Mouse (Mus musculus) stomach, postnatal 0 days (tissue): Measurements from ENCODE around the gene Myt1l. TPM values are rescaled to one million over a fixed set of nuclear protein-coding genes. Genes with fewer than 3 reads are reported as not detected.

Experiments
- ATAC-seq: fragments of 200-750 bp; cut with Nextera tagmentation; 2 replicates; pipeline ENCODE4 v1.8.0; 2017; ENCODE audit not compliant: low FRiP score, low TSS enrichment
- DNase-seq: peaks from one replicate; pipeline ENCODE4 v3.0.0-alpha.2; 2016; ENCODE audit warnings: low spot score
- H3K27ac ChIP-seq: fragments of 300-500 bp; sonication (generic); replicated peaks from 2 replicates; pipeline ENCODE4 v1.5.1; 2014; ENCODE audit warnings: mild to moderate bottlenecking, control low read depth
- H3K27me3 ChIP-seq: fragments of 300-500 bp; sonication (generic); 2 replicates; pipeline ENCODE4 v1.6.1; 2014; ENCODE audit warnings: low read length; ENCODE audit not compliant: control insufficient read depth, insufficient read depth
- H3K36me3 ChIP-seq: fragments of 300-500 bp; sonication (generic); 2 replicates; pipeline ENCODE4 v1.6.1; 2014; ENCODE audit warnings: low read length, mixed read lengths; ENCODE audit not compliant: control insufficient read depth, insufficient read depth
- H3K4me1 ChIP-seq: fragments of 300-500 bp; sonication (generic); replicated peaks from 2 replicates; pipeline ENCODE4 v1.6.1; 2014; ENCODE audit warnings: antibody characterized with exemption; ENCODE audit not compliant: control insufficient read depth, insufficient read depth
- H3K4me2 ChIP-seq: fragments of 300-500 bp; sonication (generic); replicated peaks from 2 replicates; pipeline ENCODE4 v1.6.1; 2014; ENCODE audit warnings: low read depth, mild to moderate bottlenecking, control low read depth, moderate library complexity
- H3K4me3 ChIP-seq: fragments of 300-500 bp; sonication (generic); 2 replicates; pipeline ENCODE4 v1.5.1; 2014; ENCODE audit warnings: low read depth, low read length, control low read depth
- H3K9ac ChIP-seq: fragments of 300-500 bp; sonication (generic); 2 replicates; pipeline ENCODE4 v1.6.1; 2014; ENCODE audit warnings: mild to moderate bottlenecking, low read length, control low read depth, mixed read lengths
- H3K9me3 ChIP-seq: fragments of 300-500 bp; sonication (generic); 2 replicates; pipeline ENCODE4 v1.6.1; 2016; ENCODE audit warnings: low read length; ENCODE audit not compliant: control insufficient read depth
- CTCF ChIP-seq: IDR thresholded peaks from 2 replicates; pipeline ENCODE4 v1.5.1; 2016; ENCODE audit warnings: antibody characterized with exemption, low read depth, mild to moderate bottlenecking, moderate library complexity
- EP300 ChIP-seq: optimal IDR thresholded peaks from 2 replicates; pipeline ENCODE3; 2016; ENCODE audit warnings: antibody characterized with exemption
- WGBS: fragments of 180-500 bp; shearing (Covaris S2); extraction: QIAGEN DNeasy Blood & Tissue Kit; methylation state at CpG from one replicate; pipeline ENCODE4 v1.1.7; 2014; 5-methylcytosine and 5-hydroxymethylcytosine counted together
- polyA plus RNA-seq: library from polyadenylated mRNA; unstranded; fragments of >200 nt; fragmentation: Nextera tagmentation; extraction: Ambion mirVana; gene quantifications from 2 replicates; pipeline ENCODE4 v1.2.1, GENCODE M21; 2015

Myt1l gene
- polyA plus RNA-seq, 1 experiment from 2014 or later, result 0.76 TPM

DNA sequence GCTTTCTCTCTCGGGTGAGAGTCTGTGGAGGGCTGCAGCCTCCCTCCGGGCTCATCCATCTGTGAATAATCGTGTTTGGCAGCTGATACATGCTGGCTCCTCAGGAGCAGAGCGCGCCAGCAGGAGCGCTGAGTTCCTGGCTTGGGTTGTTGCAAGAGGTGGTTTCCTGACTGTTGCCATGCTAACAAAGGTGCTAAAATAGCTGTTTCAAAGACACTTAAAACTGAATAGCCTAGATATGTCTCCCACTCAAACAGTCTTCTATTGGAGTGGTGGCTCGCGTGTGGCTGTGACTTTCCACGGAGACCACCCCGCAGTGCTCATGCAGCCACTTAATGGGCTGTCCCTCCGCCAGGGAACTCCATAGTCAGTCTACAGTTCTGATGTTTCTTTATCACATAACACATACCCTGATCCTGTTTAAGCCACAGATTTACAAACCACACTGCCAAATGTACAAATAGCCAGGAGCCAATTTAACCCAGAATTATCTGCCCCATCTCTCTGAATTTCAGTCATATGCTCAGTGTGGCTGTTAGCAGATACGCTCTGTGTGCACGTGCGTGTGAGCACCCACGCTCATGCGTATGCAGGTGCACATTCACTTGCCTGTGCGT, 195.6 kb downstream of the Myt1l start:
- Histone ChIP-seq H3K9ac (no peak overlapping the region), H3K36me3 (no peaks in the 10 kb centered on the region), H3K4me3 (no peak overlapping the region), H3K9me3 (no peaks in the 10 kb centered on the region), H3K27ac (no peak overlapping the region), H3K27me3 (no peaks in the 10 kb centered on the region), H3K4me2 (no peak overlapping the region), H3K4me1 (no peaks in the 10 kb centered on the region)
- TF ChIP-seq EP300, result no peak
- TF ChIP-seq CTCF, result no peak
- no peak for DNase-seq
- no peak for ATAC-seq
- 84% methylated on average over 17 of the region's 17 CpGs for WGBS

DNA sequence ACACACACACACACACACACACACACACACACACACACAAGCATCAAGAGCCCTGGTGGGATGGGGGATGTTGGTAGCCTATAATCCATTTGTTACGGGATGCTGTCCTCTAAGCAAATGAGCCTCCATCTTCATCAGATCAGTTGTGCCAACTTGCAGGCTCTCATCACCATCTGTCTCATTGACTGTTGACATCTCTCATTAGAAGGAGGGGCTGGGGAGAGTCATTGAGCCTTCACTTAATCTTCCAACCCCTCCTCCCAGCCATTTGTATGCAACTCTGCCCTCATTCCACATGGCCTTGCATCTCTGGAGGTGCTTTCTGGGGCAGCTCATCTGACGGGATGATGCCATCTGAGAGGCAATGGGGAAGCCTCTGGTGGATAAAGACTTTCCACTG, 200.1 kb downstream of the Myt1l start:
- TF ChIP-seq EP300 (no peak), CTCF (no peak)
- H3K4me1 ChIP-seq, result no peaks in the 10 kb centered on the region
- 74% methylated on average over 2 of the region's 2 CpGs for WGBS
- H3K4me3 ChIP-seq, result no peak overlapping the region
- DNase-seq, result no peak
- no peak overlapping the region for H3K4me2 ChIP-seq
- H3K9ac ChIP-seq, result no peak overlapping the region
- no peak overlapping the region for H3K27ac ChIP-seq
- no peak for ATAC-seq
- no peaks in the 10 kb centered on the region for H3K9me3 ChIP-seq
- H3K36me3 ChIP-seq, result no peaks in the 10 kb centered on the region
- no peaks in the 10 kb centered on the region for H3K27me3 ChIP-seq

DNA sequence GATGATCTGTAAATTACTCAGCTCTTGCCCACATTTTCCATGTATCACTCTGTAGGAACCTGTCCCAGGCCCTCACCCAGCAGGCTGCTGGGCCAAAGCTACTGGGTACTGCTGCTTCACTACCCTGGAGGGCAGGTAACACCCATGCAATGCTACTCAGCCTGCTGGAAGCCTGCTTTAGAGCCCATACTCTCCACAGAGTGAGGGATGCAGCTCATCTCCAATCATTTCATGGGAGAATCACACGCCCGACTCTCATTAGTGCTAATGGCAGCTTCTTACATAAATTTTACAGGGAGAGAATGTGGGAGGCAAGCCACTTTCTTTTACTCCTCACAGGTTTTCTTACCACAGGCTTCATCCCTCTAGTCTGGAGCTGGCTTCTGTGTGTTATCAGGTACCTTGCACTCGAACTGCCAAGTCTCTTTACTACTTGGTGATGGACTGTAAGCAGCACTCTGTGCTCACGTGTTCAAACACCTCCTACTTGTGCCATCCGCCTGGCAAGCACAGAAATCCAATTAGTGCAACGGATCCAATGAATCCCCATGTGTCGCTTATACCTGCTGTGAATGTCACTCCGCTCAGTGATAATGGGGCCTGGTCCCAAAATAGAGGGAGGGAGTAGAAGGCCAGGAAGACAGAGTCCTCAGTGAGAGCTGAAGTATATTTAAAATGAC, 212.3 kb downstream of the Myt1l start:
- no peak overlapping the region for H3K4me2 ChIP-seq
- H3K27me3 ChIP-seq, result no peaks in the 10 kb centered on the region
- no peak overlapping the region for H3K9ac ChIP-seq
- H3K36me3 ChIP-seq, result no peaks in the 10 kb centered on the region
- ATAC-seq, result no peak
- 78% methylated on average over 8 of the region's 8 CpGs for WGBS
- H3K4me1 ChIP-seq, result no peaks in the 10 kb centered on the region
- H3K9me3 ChIP-seq, result no peaks in the 10 kb centered on the region
- TF ChIP-seq EP300 (no peak), CTCF (no peak)
- no peak for DNase-seq
- H3K27ac ChIP-seq, result no peak overlapping the region
- no peak overlapping the region for H3K4me3 ChIP-seq

DNA sequence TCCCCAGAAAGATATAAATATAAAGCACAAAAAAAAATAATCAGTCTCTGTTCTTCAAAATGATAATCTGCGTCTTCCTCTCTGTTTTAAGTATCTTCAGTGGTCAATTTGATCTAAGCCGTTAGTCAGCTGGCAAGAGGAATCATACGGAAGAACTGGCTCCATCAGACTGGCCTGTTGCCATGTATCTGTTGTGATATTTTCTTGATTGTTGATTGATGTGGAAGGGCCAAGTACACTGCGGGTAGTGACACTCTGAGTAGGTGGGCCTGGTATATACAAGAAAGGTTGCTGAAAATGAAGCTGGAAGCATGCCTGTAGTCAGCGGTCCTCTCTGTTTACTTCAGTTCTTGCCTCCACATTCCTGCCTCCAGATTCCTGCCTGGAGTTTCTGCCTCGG, 213.0 kb downstream of the Myt1l start:
- Histone ChIP-seq H3K36me3 (no peaks in the 10 kb centered on the region), H3K27me3 (no peaks in the 10 kb centered on the region), H3K27ac (no peak overlapping the region), H3K9me3 (no peaks in the 10 kb centered on the region), H3K4me1 (no peaks in the 10 kb centered on the region), H3K4me3 (no peak overlapping the region), H3K9ac (no peak overlapping the region), H3K4me2 (no peak overlapping the region)
- TF ChIP-seq CTCF, result no peak
- no peak for TF ChIP-seq EP300
- DNase-seq, result no peak
- ATAC-seq, result no peak
- 71% methylated on average over 6 of the region's 6 CpGs for WGBS

DNA sequence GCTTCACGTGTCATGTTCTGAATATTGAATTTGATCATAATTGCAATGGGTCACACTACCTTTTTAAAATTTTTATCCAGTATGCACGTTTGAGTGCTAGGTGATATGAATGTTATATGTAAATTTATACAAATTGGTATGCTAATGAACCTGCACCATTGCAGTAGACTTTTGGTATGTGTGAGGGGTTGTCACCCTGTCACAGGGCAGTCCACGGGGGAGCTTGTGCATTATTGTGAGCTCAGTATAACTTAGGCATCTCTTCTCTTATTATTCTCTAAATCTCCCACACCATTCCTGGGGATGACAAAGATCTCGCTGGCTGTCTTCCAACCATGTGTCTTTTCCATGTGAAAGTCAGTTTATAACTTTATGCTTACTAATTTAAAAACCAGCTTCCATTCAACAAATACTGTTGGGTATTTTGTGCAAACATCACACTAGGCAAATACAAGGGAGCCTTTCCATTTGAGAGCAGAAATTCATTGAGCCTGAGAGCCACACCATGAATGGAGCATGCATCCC, 222.5 kb downstream of the Myt1l start:
- H3K9ac ChIP-seq, result no peak overlapping the region
- ATAC-seq, result no peak
- no peaks in the 10 kb centered on the region for H3K4me1 ChIP-seq
- no peak overlapping the region for H3K4me3 ChIP-seq
- H3K4me2 ChIP-seq, result no peak overlapping the region
- no peaks in the 10 kb centered on the region for H3K27me3 ChIP-seq
- no peaks in the 10 kb centered on the region for H3K9me3 ChIP-seq
- TF ChIP-seq EP300, result no peak
- no peak for TF ChIP-seq CTCF
- no peaks in the 10 kb centered on the region for H3K36me3 ChIP-seq
- WGBS, result 81% methylated on average over 4 of the region's 4 CpGs
- no peak for DNase-seq
- H3K27ac ChIP-seq, result no peak overlapping the region

DNA sequence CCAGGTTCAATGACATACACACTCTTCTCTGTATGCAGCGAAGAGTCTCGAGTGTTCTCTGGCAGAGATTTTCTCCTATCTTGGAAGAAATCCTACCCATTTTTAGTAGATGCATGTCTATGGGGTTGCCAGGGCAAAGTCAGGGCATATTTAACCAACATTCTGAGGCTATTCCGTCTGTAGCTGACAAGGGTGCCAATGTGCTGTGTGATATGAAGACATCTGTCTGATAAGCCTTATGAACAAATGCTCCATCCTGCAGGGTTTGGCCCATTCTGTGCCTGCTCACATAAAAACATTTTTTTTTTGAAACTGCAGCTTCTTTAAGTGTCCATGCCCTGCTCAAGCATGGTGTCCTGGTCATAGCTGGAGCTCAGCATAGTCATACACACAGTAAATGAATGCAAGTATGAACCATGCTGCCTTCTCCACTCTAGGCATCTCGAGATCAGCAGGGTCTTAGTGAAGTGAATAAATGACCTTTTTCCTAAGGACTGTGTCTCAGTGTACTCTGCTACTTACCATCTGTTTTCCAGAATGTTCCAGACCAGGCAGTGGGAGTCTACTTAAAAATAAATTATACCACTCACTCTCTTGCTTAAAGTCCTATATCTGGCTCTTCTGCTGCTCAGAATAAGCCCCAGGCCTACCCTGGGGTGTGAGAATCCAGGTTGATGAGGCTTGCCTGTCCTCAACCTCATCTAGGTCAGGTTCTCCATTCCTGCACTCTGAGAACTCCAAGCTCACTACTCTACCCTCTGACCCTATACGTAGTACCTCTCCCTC, 227.1 kb downstream of the Myt1l start:
- Histone ChIP-seq H3K4me3 (no peak overlapping the region), H3K4me1 (no peaks in the 10 kb centered on the region), H3K9me3 (no peaks in the 10 kb centered on the region), H3K27ac (no peak overlapping the region), H3K36me3 (no peaks in the 10 kb centered on the region), H3K27me3 (no peaks in the 10 kb centered on the region), H3K4me2 (no peak overlapping the region), H3K9ac (no peak overlapping the region)
- ATAC-seq (no peak), DNase-seq (no peak)
- TF ChIP-seq EP300 (no peak), CTCF (no peak)
- 79% methylated on average over 5 of the region's 5 CpGs for WGBS
